Mouse (Mus musculus) limb, embryonic 10.5 days (tissue): ENCODE results near the gene Olfr449. TPM values are rescaled to one million over a fixed set of nuclear protein-coding genes. Genes with fewer than 3 reads are reported as not detected.

Experiments
- DNase-seq: peaks from one replicate; pipeline ENCODE4 v3.0.0-alpha.2; 2017; ENCODE audit warnings: low spot score
- H3K27ac ChIP-seq: fragments of 300-500 bp; sonication (generic); 2 replicates; pipeline ENCODE4 v1.5.1; 2016; ENCODE audit warnings: mild to moderate bottlenecking
- H3K27me3 ChIP-seq: fragments of 300-500 bp; sonication (generic); 2 replicates; pipeline ENCODE4 v1.6.1; 2016; ENCODE audit warnings: low read depth, mild to moderate bottlenecking; ENCODE audit not compliant: poor library complexity, severe bottlenecking
- H3K36me3 ChIP-seq: fragments of 300-500 bp; sonication (generic); 2 replicates; pipeline ENCODE4 v1.6.1; 2016; ENCODE audit warnings: mild to moderate bottlenecking, moderate library complexity
- H3K4me1 ChIP-seq: fragments of 300-500 bp; sonication (generic); 2 replicates; pipeline ENCODE4 v1.6.1; 2016
- H3K4me3 ChIP-seq: fragments of 300-500 bp; sonication (generic); 2 replicates; pipeline ENCODE4 v1.5.1; 2016; ENCODE audit warnings: mild to moderate bottlenecking, moderate library complexity
- H3K9me3 ChIP-seq: fragments of 300-500 bp; sonication (generic); replicated peaks from 2 replicates; pipeline ENCODE4 v1.6.1; 2016; ENCODE audit warnings: mild to moderate bottlenecking
- WGBS: fragments of 180-500 bp; shearing (Covaris S2); methylation state at CpG from one replicate; pipeline ENCODE4 v1.1.7; 2016; 5-methylcytosine and 5-hydroxymethylcytosine counted together
- polyA plus RNA-seq: library from polyadenylated mRNA; unstranded; fragments of >200 nt; fragmentation: Nextera tagmentation; extraction: Ambion mirVana; gene quantifications from 2 replicates; pipeline ENCODE4 v1.2.1, GENCODE M21; 2016

Gene Olfr449
- not detected in 2 replicates for polyA plus RNA-seq

GRCm38 (mm10) chr6:42834084-42834483, at the start of gene Olfr449:
TSS of gene Olfr449 (plus strand) at chr6:42834384.
- Histone ChIP-seq H3K27ac (no peak within 1 kb of the TSS), H3K9me3 (no peaks in the 10 kb centered on the region), H3K4me1 (no peaks in the 10 kb centered on the region), H3K36me3 (no peaks in the 10 kb centered on the region), H3K4me3 (no peak within 1 kb of the TSS), H3K27me3 (no peaks in the 10 kb centered on the region)
- no peak for DNase-seq

- Histone ChIP-seq H3K9me3 (no peaks in the 10 kb centered on the region), H3K4me3 (no peak within 1 kb of the TSS), H3K27me3 (no peaks in the 10 kb centered on the region), H3K4me1 (no peaks in the 10 kb centered on the region), H3K27ac (no peak within 1 kb of the TSS), H3K36me3 (no peaks in the 10 kb centered on the region)
- DNase-seq: no peak
These were observed 49.4 kb upstream of the Olfr449 start, which contains the start of gene Olfr452 for GRCm38 (mm10) chr6:42784793-42785192. TSS of gene Olfr452 (plus strand) at chr6:42785093.

GRCm38 (mm10) chr6:42790247-42790948, 43.8 kb upstream of the Olfr449 start:
- no peak overlapping the region for H3K27ac ChIP-seq
- no peak for DNase-seq
- H3K4me3 ChIP-seq: no peak overlapping the region
- no peaks in the 10 kb centered on the region for H3K27me3 ChIP-seq
- no peaks in the 10 kb centered on the region for H3K4me1 ChIP-seq
- H3K36me3 ChIP-seq: no peaks in the 10 kb centered on the region
- H3K9me3 ChIP-seq: no peaks in the 10 kb centered on the region
- WGBS: 56% methylated on average over 4 of the region's 4 CpGs

GRCm38 (mm10) chr6:42790949-42791556, 43.1 kb upstream of the Olfr449 start:
- Histone ChIP-seq H3K27ac (no peak overlapping the region), H3K4me1 (no peaks in the 10 kb centered on the region), H3K36me3 (no peaks in the 10 kb centered on the region), H3K27me3 (no peaks in the 10 kb centered on the region), H3K4me3 (no peak overlapping the region), H3K9me3 (no peaks in the 10 kb centered on the region)
- DNase-seq: no peak
- 85% methylated on average over 9 of the region's 9 CpGs for WGBS

- no peak overlapping the region for H3K4me3 ChIP-seq
- H3K27ac ChIP-seq: no peak overlapping the region
- H3K4me1 ChIP-seq: no peaks in the 10 kb centered on the region
- 88% methylated on average over 3 of the region's 3 CpGs for WGBS
- DNase-seq: no peak
- no peaks in the 10 kb centered on the region for H3K9me3 ChIP-seq
- H3K36me3 ChIP-seq: no peaks in the 10 kb centered on the region
- no peaks in the 10 kb centered on the region for H3K27me3 ChIP-seq
These were observed 39.2 kb upstream of the Olfr449 start for GRCm38 (mm10) chr6:42794982-42795381.

- 89% methylated on average over 1 of the region's 1 CpGs for WGBS
- H3K27me3 ChIP-seq: no peaks in the 10 kb centered on the region
- no peaks in the 10 kb centered on the region for H3K36me3 ChIP-seq
- H3K4me3 ChIP-seq: no peak within 1 kb of the TSS
- DNase-seq: no peak
- no peak within 1 kb of the TSS for H3K27ac ChIP-seq
- H3K4me1 ChIP-seq: no peaks in the 10 kb centered on the region
- no peaks in the 10 kb centered on the region for H3K9me3 ChIP-seq
These were observed 22.5 kb upstream of the Olfr449 start, which contains the start of gene Olfr450 for GRCm38 (mm10) chr6:42811639-42812038. TSS of gene Olfr450 (plus strand) at chr6:42811939.

GRCm38 (mm10) chr6:42860222-42860819, 26.1 kb downstream of the Olfr449 start:
- Histone ChIP-seq H3K27ac (no peak overlapping the region), H3K9me3 (no peaks in the 10 kb centered on the region), H3K4me3 (no peak overlapping the region), H3K36me3 (no peaks in the 10 kb centered on the region), H3K4me1 (no peaks in the 10 kb centered on the region), H3K27me3 (no peaks in the 10 kb centered on the region)
- no peak for DNase-seq
- 16% methylated on average over 4 of the region's 4 CpGs for WGBS

GRCm38 (mm10) chr6:42869695-42870094, 35.5 kb downstream of the Olfr449 start:
- WGBS: 81% methylated on average over 3 of the region's 3 CpGs

GRCm38 (mm10) chr6:42876323-42876722, 42.1 kb downstream of the Olfr449 start:
- no peaks in the 10 kb centered on the region for H3K4me1 ChIP-seq
- H3K4me3 ChIP-seq: no peak overlapping the region
- H3K9me3 ChIP-seq: no peaks in the 10 kb centered on the region
- H3K27ac ChIP-seq: no peak overlapping the region
- no peaks in the 10 kb centered on the region for H3K36me3 ChIP-seq
- DNase-seq: no peak
- no peaks in the 10 kb centered on the region for H3K27me3 ChIP-seq

More at GRCm38 (mm10) chr6:42869695-42870094, 35.5 kb downstream of the Olfr449 start:
- no peaks in the 10 kb centered on the region for H3K4me1 ChIP-seq
- no peak overlapping the region for H3K4me3 ChIP-seq
- H3K27me3 ChIP-seq: no peaks in the 10 kb centered on the region
- H3K36me3 ChIP-seq: no peaks in the 10 kb centered on the region
- no peak overlapping the region for H3K27ac ChIP-seq
- no peaks in the 10 kb centered on the region for H3K9me3 ChIP-seq
- no peak for DNase-seq

Other genes starting within 250 kb of the Olfr449 start
- not detected in 2 replicates for gene Tcaf3, start 236.7 kb upstream of the Olfr449 start, polyA plus RNA-seq
- 3.9 and 5.3 TPM in 2 replicates for gene Tcaf2, start 189.1 kb upstream of the Olfr449 start, polyA plus RNA-seq
- 61.5 and 88.8 TPM in 2 replicates for gene Tcaf1, start 124.3 kb upstream of the Olfr449 start, polyA plus RNA-seq
- not detected in 2 replicates for gene Olfr453, start 95.0 kb upstream of the Olfr449 start, polyA plus RNA-seq
- not detected in 2 replicates for gene Olfr38, start 78.0 kb upstream of the Olfr449 start, polyA plus RNA-seq
- not detected in 2 replicates for gene Olfr452, start 49.3 kb upstream of the Olfr449 start, polyA plus RNA-seq
- not detected in 2 replicates for gene Olfr450, start 22.4 kb upstream of the Olfr449 start, polyA plus RNA-seq
- not detected in 2 replicates for gene Olfr448, start 56.1 kb downstream of the Olfr449 start, polyA plus RNA-seq
- not detected in 2 replicates for gene Olfr447, start 74.5 kb downstream of the Olfr449 start, polyA plus RNA-seq
- not detected in 2 replicates for gene Olfr446, start 87.0 kb downstream of the Olfr449 start, polyA plus RNA-seq
- gene Olfr444, start 114.7 kb downstream of the Olfr449 start, polyA plus RNA-seq: not detected in 2 replicates